Mouse (Mus musculus) kidney, adult 8-10 months (tissue): ENCODE results near the gene Gm29276.
"Not testable (repeated sequence)": the region's sequence is repeated elsewhere in the genome, so short reads cannot be mapped to it uniquely, and the experiment has no call there.

ENCODE experiments used
- DNase-seq, 2 experiments: peaks; one replicate each; pipeline ENCODE4 v3.0.0; 2022

Gene Gm29276

DNA sequence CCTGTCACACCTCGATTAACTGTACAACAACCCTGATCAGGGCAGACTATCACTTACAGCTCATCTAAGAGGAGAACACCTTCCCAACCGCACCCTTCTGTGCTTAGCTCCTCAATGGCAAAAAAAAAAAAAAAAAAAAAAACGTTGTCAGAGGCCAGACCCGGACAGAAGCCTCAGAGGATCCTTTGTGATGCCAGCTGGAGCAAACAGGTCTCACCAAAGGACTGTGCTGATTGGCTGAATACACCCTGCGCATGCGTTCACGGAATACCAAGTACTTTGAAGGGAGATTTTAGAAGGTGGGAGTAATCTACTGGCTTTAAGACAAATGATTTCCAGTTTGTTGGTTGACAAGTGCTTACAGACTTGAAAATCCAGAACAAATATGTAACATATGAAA lies at the start of gene Gm29276:
Gene Gm29276 (minus strand): TSS at position 101 of the 400 bp plus-strand sequence.
- not testable (repeated sequence) for DNase-seq
